Mouse (Mus musculus) stomach, postnatal 0 days (tissue): ENCODE data around the gene Tk2.

Experiments
- CTCF ChIP-seq: IDR thresholded peaks from 2 replicates; pipeline ENCODE4 v1.5.1; 2016; ENCODE audit warnings: antibody characterized with exemption, low read depth, mild to moderate bottlenecking, moderate library complexity
- EP300 ChIP-seq: optimal IDR thresholded peaks from 2 replicates; pipeline ENCODE3; 2016; ENCODE audit warnings: antibody characterized with exemption

- TF ChIP-seq CTCF (no peak), EP300 (no peak)
These were observed 20.6 kb upstream of the Tk2 start for GRCm38 (mm10) chr8:104268937-104269440.
